Mouse (Mus musculus) ES-E14 (cell line): ENCODE data around the gene Cbfa2t3.

Experiments used
- CHD2 ChIP-seq: IDR thresholded peaks from 2 replicates; pipeline ENCODE4 v1.6.1; 2014; ENCODE audit warnings: mild to moderate bottlenecking, low read depth, low read length, inconsistent platforms
- HCFC1 ChIP-seq: IDR thresholded peaks from 2 replicates; pipeline ENCODE4 v1.6.1; 2012; ENCODE audit warnings: low read length, inconsistent platforms, borderline replicate concordance; ENCODE audit not compliant: insufficient read depth
- MAFK ChIP-seq: IDR thresholded peaks from 2 replicates; pipeline ENCODE4 v1.6.1; 2014; ENCODE audit warnings: mild to moderate bottlenecking, low read depth, low read length, inconsistent platforms; ENCODE audit not compliant: insufficient read depth
- ZC3H11A ChIP-seq: IDR thresholded peaks from 2 replicates; pipeline ENCODE4 v1.6.1; 2012; ENCODE audit warnings: low read depth, mild to moderate bottlenecking, inconsistent platforms, low read length, borderline replicate concordance
- ZNF384 ChIP-seq: IDR thresholded peaks from 2 replicates; pipeline ENCODE4 v1.6.1; 2012; ENCODE audit warnings: low read depth, low read length, inconsistent platforms

DNA sequence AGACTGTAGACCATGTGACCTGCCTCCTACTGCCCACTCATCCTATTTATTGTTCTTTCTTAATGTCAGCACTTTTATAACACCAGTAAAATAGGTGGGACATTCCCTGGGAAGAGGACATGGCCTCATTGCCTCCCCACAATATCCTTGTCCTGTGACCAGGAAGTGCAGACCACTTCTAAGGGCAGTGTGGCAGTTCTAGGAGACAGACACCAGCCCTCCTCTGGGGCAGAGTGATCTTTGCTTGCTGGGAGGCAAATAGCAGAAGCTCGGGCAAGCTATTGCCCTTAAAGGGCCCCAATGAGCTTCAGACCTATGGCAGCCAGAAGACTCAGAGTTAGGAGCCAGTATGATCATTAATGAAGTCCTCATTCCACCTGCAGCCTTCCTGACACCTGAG lies 94.3 kb downstream of the Cbfa2t3 start:
- TF ChIP-seq ZC3H11A (no peak), ZNF384 (no peak), HCFC1 (no peak), CHD2 (no peak), MAFK (no peak)
